Mouse (Mus musculus): ENCODE results near the gene Pdcd11. TPM values are rescaled to one million over a fixed set of nuclear protein-coding genes. Genes with fewer than 3 reads are reported as not detected.
A peak's percentile ranks its signal among the peaks of the same experiment; 100 is the strongest.

Pdcd11 gene
- polyA plus RNA-seq, 1 experiment from 2014 or later: 13.4 TPM

DNA sequence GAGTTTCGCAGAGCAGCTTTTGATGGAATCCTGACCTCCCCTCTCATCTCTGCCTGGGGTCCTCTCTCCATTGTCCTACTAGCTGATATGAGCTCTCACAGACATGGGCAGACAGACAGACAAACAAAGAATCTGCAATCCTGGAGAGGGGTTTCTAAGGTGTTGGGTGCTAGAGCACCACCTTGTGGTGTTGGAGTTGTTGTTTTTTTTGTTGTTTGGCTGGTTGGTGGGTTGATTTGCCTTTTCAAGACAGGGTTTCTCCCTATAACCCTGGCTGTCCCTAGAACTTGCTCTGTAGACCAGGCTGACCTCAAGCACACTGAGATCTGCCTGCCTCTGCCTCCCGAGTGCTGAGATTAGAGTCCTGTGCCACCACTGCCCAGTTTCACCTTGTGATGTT, 84.9 kb downstream of the Pdcd11 start:
- Histone ChIP-seq H3K4me1 (replicated peaks) (peaks cover 14% of the 10 kb centered on the region), H3K9me3 (no peaks in the 10 kb centered on the region), H3K27ac (no peak overlapping the region), H3K4me2 (no peak overlapping the region), H3K27me3 (peaks cover 30% of the 10 kb centered on the region), H3K9ac (replicated peaks) (no peak overlapping the region), H3K4me3 (replicated peaks) (no peak overlapping the region), H3K36me3 (no peaks in the 10 kb centered on the region)
- ATAC-seq (ENCODE audit: insufficient number of reproducible peaks, insufficient read depth, low FRiP score, low TSS enrichment, low read depth): no peak
- WGBS: 73% methylated on average over 2 of the region's 2 CpGs

DNA sequence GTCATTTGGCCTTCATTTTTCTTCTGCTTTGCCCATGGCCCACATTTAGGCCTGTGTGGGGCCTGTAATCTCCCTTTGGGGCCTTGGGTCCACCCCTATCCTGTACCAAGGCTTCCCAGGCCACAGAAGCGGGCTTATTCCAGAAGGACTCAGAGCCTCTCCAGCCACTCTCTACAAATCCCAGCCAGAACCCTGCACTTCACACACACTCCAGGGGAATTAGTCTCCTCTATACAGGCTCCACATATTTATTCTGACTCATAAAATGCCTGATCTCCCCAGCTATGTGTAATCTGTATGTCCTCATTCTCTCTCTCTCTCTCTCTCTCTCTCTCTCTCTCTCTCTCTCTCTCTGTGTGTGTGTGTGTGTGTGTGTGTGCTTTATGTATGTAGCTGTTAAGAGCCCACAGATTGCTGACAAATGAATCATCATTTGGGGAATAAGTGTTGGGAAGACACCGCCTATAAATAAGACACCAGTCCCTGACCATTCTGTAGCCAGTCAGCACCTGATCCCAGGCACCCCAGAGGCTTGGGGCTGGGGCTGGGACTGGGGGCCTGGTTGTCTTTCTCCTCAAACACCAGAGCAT, 86.4 kb downstream of the Pdcd11 start:
- ATAC-seq (ENCODE audit: insufficient number of reproducible peaks, insufficient read depth, low FRiP score, low TSS enrichment, low read depth): no peak
- H3K27me3 ChIP-seq: peaks cover 44% of the 10 kb centered on the region
- 98% methylated on average over 2 of the region's 2 CpGs for WGBS

DNA sequence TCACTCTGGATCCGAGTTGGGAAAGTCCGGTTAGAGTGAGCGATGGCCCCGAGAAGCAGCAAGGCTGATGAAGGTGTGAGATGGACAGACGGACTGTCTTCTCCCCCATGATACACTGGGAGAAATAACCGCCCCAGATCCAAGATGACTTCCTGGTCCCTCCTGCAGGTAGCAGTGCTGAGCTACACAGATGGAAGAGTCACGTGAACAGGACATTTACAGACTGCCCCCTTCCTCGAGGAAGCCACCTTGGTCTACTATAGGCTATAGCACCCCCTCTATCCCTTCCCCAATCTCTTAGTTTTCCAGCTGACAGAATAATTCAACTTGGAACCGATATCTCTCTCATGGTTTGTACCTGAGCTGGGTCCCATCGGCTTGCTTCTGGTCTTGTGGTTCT, 87.4 kb downstream of the Pdcd11 start:
- Histone ChIP-seq H3K27ac (no peak overlapping the region), H3K9ac (replicated peaks) (no peak overlapping the region), H3K9me3 (peaks cover 10% of the 10 kb centered on the region), H3K4me2 (peak overlapping the region; percentile 99), H3K36me3 (no peaks in the 10 kb centered on the region), H3K4me3 (replicated peaks) (peak overlapping the region; percentile 75), H3K4me1 (replicated peaks) (peaks cover 14% of the 10 kb centered on the region), H3K27me3 (peaks cover 47% of the 10 kb centered on the region)
- ATAC-seq (ENCODE audit: insufficient number of reproducible peaks, insufficient read depth, low FRiP score, low TSS enrichment, low read depth): no peak
- WGBS: 19% methylated on average over 10 of the region's 10 CpGs

More for the DNA sequence above, 86.4 kb downstream of the Pdcd11 start:
- Histone ChIP-seq H3K36me3 (no peaks in the 10 kb centered on the region), H3K4me2 (no peak overlapping the region), H3K9ac (replicated peaks) (no peak overlapping the region), H3K4me1 (replicated peaks) (peaks cover 14% of the 10 kb centered on the region), H3K4me3 (replicated peaks) (no peak overlapping the region), H3K9me3 (peaks cover 7% of the 10 kb centered on the region), H3K27ac (no peak overlapping the region)

DNA sequence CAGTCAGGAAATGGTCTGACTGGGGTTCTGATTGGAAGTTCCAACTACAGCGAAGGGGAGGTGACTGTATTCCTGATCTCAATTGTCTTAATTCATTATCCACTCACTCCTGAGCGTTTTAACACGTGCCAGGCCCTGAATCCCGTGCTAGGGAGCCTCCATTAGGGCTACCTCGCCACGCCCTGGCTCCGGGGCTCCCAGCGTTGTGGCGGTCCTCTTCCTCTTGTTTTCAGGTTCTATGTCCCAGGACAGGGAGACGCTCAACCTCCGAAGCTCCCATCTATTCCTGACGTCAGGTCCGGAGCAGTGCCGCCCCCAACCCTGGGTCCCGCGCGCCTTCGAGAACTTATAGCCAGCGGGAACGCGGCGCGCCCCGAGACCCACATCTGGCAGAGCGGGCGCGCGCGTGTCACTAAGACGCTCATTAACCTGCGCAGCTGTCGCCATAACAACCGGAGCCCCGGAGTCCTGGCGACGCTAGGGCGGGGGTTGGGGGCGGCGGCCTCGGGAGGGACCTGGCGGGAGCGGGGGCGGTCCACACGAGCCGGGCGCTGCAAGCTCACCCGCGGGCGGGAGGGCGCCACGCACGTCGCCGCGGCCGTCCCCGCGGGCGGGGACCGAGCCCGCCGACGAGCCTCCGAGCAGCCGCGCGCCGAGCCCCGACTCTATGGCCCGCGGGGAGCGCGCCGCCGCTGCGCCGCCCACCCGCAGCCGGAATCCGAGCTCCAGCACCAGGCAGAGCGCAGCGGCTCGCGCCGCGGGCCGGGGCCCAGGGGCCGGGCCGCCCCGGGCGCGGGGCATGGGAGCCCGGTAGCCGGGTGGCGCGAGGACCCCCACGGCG, 88.1 kb downstream of the Pdcd11 start, which contains the start of gene Neurl1a:
Gene Neurl1a (plus strand): TSS at position 390 of the 841 bp plus-strand sequence.
- peak within 1 kb of the TSS; percentile 76 for H3K9ac ChIP-seq (replicated peaks)

DNA sequence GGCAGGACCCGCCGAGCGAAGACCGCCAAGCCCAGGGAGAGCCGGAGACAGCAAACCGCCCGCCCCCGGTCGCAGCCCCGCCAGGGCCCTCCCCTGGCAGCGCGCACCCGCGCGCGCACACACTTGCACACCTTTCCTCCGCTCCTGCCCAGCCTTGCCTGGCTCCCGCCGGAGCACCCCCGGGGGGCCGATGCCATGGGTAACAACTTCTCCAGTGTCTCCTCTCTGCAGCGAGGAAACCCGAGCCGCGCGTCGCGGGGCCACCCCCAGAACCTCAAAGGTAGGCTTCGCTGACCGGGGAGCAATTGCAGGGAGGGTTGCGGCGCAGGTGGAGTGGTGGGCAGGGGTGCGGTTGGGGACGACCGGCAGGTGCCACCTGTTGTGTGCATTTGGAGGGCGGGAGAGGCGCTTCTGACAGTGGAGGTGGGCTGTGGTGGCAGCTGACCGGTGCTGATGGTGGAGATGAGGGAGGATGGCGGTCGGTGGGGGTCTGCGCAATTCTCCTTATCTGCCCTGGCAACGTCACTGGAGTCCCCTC, 88.8 kb downstream of the Pdcd11 start:
- H3K4me3 ChIP-seq (replicated peaks): peak overlapping the region; percentile 75
- peaks cover 45% of the 10 kb centered on the region for H3K27me3 ChIP-seq
- peak overlapping the region; percentile 99 for H3K4me2 ChIP-seq
- H3K27ac ChIP-seq: no peak overlapping the region
- ATAC-seq (ENCODE audit: insufficient number of reproducible peaks, insufficient read depth, low FRiP score, low TSS enrichment, low read depth): no peak
- H3K9ac ChIP-seq (replicated peaks): peak overlapping the region; percentile 76
- peaks cover 23% of the 10 kb centered on the region for H3K4me1 ChIP-seq (replicated peaks)
- H3K36me3 ChIP-seq: no peaks in the 10 kb centered on the region
- 1% methylated on average over 27 of the region's 42 CpGs for WGBS
- peaks cover 10% of the 10 kb centered on the region for H3K9me3 ChIP-seq

More for the DNA sequence above, 88.1 kb downstream of the Pdcd11 start, which contains the start of gene Neurl1a:
- H3K4me2 ChIP-seq: peak within 1 kb of the TSS; percentile 99
- peaks cover 10% of the 10 kb centered on the region for H3K9me3 ChIP-seq
- peaks cover 16% of the 10 kb centered on the region for H3K4me1 ChIP-seq (replicated peaks)
- H3K4me3 ChIP-seq (replicated peaks): peak within 1 kb of the TSS; percentile 75
- H3K27me3 ChIP-seq: peaks cover 43% of the 10 kb centered on the region
- H3K36me3 ChIP-seq: no peaks in the 10 kb centered on the region
- WGBS: under 1% methylated on average over 45 of the region's 98 CpGs
- peak within 1 kb of the TSS; percentile 8; the same call in 1 of the 2 replicates for H3K27ac ChIP-seq
- ATAC-seq (ENCODE audit: insufficient number of reproducible peaks, insufficient read depth, low FRiP score, low TSS enrichment, low read depth): peak; percentile 49

DNA sequence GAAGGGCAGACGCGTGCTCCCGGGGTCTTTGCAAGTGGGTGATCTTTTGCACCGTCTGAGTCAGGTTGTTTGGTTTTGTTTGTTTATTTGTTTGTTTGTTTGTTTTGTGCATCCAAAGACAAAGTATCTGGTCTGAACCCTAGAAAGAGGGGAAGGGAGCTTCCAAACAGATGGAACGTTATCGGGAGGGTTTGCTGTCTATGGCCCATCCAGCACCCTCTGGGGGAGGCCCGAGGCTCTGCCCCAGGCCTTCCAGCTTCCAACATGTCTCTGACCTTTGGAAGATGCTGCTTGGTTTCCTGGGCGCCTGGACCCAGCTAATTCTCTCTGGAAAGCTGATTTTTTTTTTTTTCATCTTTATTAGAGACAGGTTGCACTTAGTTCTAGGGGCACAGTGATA, 89.4 kb downstream of the Pdcd11 start:
- no peak for ATAC-seq (ENCODE audit: insufficient number of reproducible peaks, insufficient read depth, low FRiP score, low TSS enrichment, low read depth)
- peak overlapping the region; percentile 75 for H3K4me3 ChIP-seq (replicated peaks)
- peak overlapping the region; percentile 99 for H3K4me2 ChIP-seq
- no peak overlapping the region for H3K9ac ChIP-seq (replicated peaks)
- H3K27me3 ChIP-seq: peaks cover 45% of the 10 kb centered on the region
- 16% methylated on average over 8 of the region's 8 CpGs for WGBS
- peaks cover 10% of the 10 kb centered on the region for H3K9me3 ChIP-seq
- H3K36me3 ChIP-seq: no peaks in the 10 kb centered on the region
- no peak overlapping the region for H3K27ac ChIP-seq
- H3K4me1 ChIP-seq (replicated peaks): peaks cover 24% of the 10 kb centered on the region

Other genes starting within 250 kb of the Pdcd11 start
- gene Ina, start 76.1 kb upstream of the Pdcd11 start, polyA plus RNA-seq (2016; fragmentation: Nextera tagmentation; extraction: Ambion mirVana): 0.40 and 2.2 TPM in 2 replicates
- 85.4 and 85.7 TPM in 2 replicates for gene Nt5c2, start 75.6 kb upstream of the Pdcd11 start, polyA plus RNA-seq (2016; fragmentation: Nextera tagmentation; extraction: Ambion mirVana)
- gene Pcgf6, start 39.9 kb upstream of the Pdcd11 start, polyA plus RNA-seq (2016; fragmentation: Nextera tagmentation; extraction: Ambion mirVana): 34.5 and 35.7 TPM in 2 replicates
- gene Taf5, start 23.0 kb upstream of the Pdcd11 start, polyA plus RNA-seq (2016; fragmentation: Nextera tagmentation; extraction: Ambion mirVana): 10.8 and 11.4 TPM in 2 replicates
- 1,343 and 1,446 TPM in 2 replicates for gene Usmg5, start 121 bp upstream of the Pdcd11 start, polyA plus RNA-seq (2016; fragmentation: Nextera tagmentation; extraction: Ambion mirVana)
- 5.3 and 6.2 TPM in 2 replicates for gene Calhm2, start 47.5 kb downstream of the Pdcd11 start, polyA plus RNA-seq (2016; fragmentation: Nextera tagmentation; extraction: Ambion mirVana)
- gene Calhm1, start 53.5 kb downstream of the Pdcd11 start, polyA plus RNA-seq (2016; fragmentation: Nextera tagmentation; extraction: Ambion mirVana): not detected in 2 replicates
- gene Calhm3, start 67.0 kb downstream of the Pdcd11 start, polyA plus RNA-seq (2016; fragmentation: Nextera tagmentation; extraction: Ambion mirVana): not detected in 2 replicates
- gene Neurl1a, start 88.1 kb downstream of the Pdcd11 start, polyA plus RNA-seq (2016; fragmentation: Nextera tagmentation; extraction: Ambion mirVana): 7.7 and 10.1 TPM in 2 replicates

Measured in limb, embryonic 12.5 days (tissue).